Mouse (Mus musculus): ENCODE measurements around the gene Snrnp70. TPM values are rescaled to one million over a fixed set of nuclear protein-coding genes. Genes with fewer than 3 reads are reported as not detected.

Snrnp70 gene
- total RNA-seq, 2 experiments from 2014 or later, result 386 to 456 TPM

DNA sequence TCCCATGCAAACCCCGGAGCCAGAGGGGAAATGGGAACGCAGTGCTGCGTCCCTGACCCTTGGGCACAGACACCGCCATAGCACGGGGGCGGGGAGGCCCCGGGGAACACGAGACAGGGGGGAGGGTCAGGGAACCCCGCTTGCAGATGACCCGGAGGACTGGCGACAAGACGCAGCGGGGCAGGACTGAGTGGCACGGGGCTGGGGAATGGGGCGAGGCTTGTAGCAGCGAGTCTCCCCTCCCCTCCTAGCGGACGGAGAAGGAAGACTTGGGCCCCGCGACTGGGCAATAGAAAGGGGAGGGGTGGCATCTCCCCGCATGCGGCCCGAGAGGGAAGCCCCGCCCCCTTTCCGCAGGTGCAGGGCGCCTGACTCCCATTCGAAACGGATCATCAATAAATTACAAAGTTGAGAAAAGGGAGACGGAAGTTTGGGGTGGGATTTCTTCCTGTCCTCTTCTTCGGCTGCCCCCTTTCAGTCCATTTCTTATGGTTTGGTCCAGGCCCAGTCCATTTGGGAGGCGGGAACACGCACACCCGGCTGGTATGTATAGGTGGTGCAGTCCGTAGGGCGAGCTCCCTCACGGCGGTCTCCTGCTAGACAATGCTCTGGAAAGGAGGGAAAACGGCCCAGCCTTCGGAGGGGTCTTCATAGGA, 56.0 kb downstream of the Snrnp70 start:
- DNase-seq (ENCODE audit: low spot score in 2 of 2), result peak in 1 of 2 experiments; percentile 26

DNA sequence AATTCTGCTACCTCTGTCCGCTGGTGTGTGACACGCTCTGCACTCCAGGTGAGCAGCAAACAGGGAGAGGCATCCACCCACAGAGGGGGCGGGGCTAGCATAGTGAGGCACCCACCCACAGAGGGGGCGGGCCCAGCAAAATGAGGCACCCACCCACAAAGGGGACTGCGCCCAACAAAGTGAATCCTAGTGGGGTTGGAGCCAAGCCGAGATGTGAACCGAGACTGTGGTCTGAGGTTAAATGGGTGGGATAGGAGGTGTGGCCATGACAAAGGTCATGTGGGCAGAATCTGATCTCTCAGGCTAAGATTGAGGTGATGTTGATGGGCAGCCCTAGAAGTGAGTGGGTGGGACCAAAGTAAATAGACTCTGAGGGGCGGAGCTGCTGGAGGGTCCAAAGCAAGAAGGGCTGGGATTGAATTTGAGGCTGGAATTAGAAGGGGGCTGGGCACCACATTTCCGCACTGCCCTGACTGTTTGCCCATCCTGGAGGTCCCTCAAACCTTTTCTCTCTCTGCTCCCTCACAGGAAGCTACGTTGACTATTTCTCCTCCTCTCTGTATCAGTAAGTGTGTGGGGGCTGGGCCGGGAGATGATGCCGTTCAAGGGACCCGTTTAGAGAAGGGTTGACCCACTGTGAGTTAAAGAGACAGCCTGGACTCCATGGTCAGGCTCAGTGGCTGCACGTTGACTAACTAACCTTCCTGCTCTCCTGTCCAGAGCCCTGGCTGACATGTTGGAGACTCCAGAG, 57.2 kb downstream of the Snrnp70 start:
- DNase-seq (ENCODE audit: low spot score in 2 of 2), result no peak

GRCm38 (mm10) chr7:45337469-45337868, 58.1 kb downstream of the Snrnp70 start:
- DNase-seq (ENCODE audit: low spot score in 2 of 2), result no peak

DNA sequence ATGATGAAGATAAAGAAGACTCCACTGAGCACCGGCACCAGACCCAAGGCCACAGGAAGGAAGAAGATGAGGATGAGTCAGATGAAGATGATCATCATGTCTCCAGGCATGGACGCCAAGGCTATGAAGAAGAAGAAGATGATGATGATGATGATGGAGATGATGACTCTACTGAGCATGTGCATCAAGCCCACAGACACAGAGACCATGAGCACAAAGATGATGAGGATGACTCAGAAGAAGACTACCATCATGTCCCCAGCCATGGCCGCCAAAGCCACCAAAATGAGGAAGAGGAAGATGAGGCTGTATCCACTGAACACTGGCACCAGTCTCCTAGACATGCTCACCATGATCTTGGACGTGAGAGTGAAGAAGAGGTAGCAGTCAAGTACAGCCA, 59.2 kb downstream of the Snrnp70 start:
- no peak for DNase-seq (ENCODE audit: low spot score in 2 of 2)

DNA sequence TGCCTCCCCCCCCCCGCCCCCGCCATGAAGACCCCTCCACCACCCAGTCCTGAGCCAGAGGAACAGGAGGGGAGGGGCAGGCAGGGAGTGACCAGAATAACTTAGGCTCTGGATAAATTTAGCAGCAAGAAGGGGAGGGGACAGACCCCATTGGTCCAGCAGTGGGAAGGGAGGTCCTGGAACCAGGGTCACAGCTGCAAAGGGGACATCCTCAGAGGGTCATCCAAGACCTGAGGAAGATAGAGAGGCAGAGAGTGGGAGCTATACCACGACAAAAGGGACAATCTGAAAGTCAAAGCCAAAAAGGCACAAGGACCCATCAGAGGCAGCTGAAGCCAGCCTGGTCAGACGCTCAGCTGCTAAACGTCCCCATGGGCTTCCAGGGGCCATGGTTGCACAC, 60.5 kb downstream of the Snrnp70 start, which contains the start of gene Hrc:
Hrc (plus strand) TSS at position 235 of the 400 bp plus-strand sequence.
- DNase-seq (ENCODE audit: low spot score in 2 of 2), result no peak

- no peak for DNase-seq (ENCODE audit: low spot score in 2 of 2)
These were observed 60.9 kb downstream of the Snrnp70 start for GRCm38 (mm10) chr7:45334605-45335004.

- peak; percentile 73 to 78 for DNase-seq (ENCODE audit: low spot score in 2 of 2)
These were observed 62.0 kb downstream of the Snrnp70 start, which contains the start of gene Trpm4 for GRCm38 (mm10) chr7:45333431-45333982. Trpm4 (minus strand) TSS chr7:45333780.

GRCm38 (mm10) chr7:45332685-45333425, 62.7 kb downstream of the Snrnp70 start:
- DNase-seq (ENCODE audit: low spot score in 2 of 2), result no peak

DNA sequence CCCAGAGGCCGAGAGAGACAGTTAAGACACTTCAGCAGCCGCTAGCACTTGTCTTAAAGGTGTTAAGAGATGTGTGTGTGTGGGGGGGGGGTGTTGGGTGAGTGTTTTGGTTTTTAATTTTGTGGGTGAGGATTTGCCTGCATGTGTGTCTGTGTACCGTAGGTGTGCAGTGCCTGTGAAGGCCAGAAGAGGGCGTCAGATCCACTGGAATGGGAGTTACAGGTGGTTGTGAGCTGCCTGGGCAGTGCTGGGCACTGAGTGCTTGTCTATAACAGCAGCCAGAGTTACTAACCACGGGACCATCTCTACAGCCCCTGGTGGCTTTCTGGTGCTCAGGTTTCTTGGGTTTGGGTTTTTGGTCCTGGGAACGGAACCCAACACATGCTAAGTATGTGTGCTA, 64.0 kb downstream of the Snrnp70 start:
- no peak for DNase-seq (ENCODE audit: low spot score in 2 of 2)

DNA sequence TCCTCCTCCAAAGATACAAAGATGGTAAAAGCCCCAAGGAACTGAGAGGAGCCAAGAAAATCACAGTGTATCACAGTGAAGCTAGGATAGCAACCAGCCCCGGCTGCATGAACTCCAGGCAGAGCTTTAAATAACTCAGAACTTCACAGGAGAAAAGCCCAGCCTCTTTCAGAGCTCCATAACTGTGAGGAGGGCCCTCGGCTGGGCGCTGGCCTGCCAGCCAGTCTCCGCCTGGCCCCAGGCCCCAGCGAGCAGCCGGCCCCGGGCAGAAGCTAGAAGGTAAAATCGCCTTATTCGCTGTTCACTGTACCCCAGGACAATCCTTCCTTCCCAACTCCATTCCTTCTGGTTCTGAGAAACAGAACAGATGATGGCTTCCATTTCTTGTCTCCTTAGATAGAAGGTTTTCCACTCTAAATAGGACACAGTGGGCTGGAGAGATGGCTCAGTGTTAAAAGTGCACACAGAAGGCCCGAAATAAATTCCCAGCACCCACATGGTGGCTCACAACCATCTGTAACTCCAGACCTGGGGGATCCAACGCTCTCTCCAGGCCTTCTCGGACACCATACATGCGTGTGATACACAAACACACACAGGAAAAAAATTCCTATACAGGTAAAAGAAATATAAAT, 66.6 kb downstream of the Snrnp70 start:
- DNase-seq (ENCODE audit: low spot score in 2 of 2), result no peak

Other genes starting within 250 kb of the Snrnp70 start
- 10 to 100 TPM; 46.1 to 46.5 TPM for gene Pih1d1, start 241.4 kb downstream of the Snrnp70 start, total RNA-seq (2021)
- 10 to 100 TPM; 14.0 to 15.9 TPM for gene Aldh16a1, start 241.2 kb downstream of the Snrnp70 start, total RNA-seq (2021)
- gene Slc17a7, start 231.8 kb downstream of the Snrnp70 start, total RNA-seq (2021), result 1,000 to 10,000 TPM; 1,582 to 1,636 TPM
- under 1 TPM in 1 of 2 experiments, not detected in 1; 0.26 TPM for gene Gfy, start 216.2 kb downstream of the Snrnp70 start, total RNA-seq (2021)
- not detected for gene Pth2, start 214.7 kb downstream of the Snrnp70 start, total RNA-seq (2021)
- gene Ccdc155, start 190.8 kb downstream of the Snrnp70 start, total RNA-seq (2021), result 1 to 10 TPM; 2.0 to 2.7 TPM
- 1 to 10 TPM; 2.6 to 3.3 TPM for gene Dkkl1, start 183.6 kb downstream of the Snrnp70 start, total RNA-seq (2021)
- gene Tead2, start 180.0 kb downstream of the Snrnp70 start, total RNA-seq (2021), result 10 to 100 TPM in 1 of 2 experiments, 1 to 10 TPM in 1; 6.9 to 11.5 TPM
- gene Cd37, start 156.6 kb downstream of the Snrnp70 start, total RNA-seq (2021), result 1 to 10 TPM; 4.0 TPM
- 1 to 10 TPM; 1.4 to 2.3 TPM for gene Slc6a16, start 154.7 kb downstream of the Snrnp70 start, total RNA-seq (2021)
- gene Slc6a21, start 118.2 kb downstream of the Snrnp70 start, total RNA-seq (2021), result not detected
- 10 to 100 TPM; 14.8 to 15.5 TPM for gene Trpm4, start 62.0 kb downstream of the Snrnp70 start, total RNA-seq (2021)
- under 1 TPM; 0.50 to 0.69 TPM for gene Hrc, start 60.5 kb downstream of the Snrnp70 start, total RNA-seq (2021)
- 100 to 1,000 TPM; 133 TPM for gene Ppfia3, start 28.7 kb downstream of the Snrnp70 start, total RNA-seq (2021)
- 100 to 1,000 TPM; 148 to 157 TPM for gene Lin7b, start 25.2 kb downstream of the Snrnp70 start, total RNA-seq (2021)
- not detected for gene Kcna7, start 9.9 kb upstream of the Snrnp70 start, total RNA-seq (2021)
- gene Ntf5, start 18.0 kb upstream of the Snrnp70 start, total RNA-seq (2021), result under 1 TPM in 1 of 2 experiments, not detected in 1; 0.31 TPM
- under 1 TPM in 1 of 2 experiments, not detected in 1; 0.69 TPM for gene Lhb, start 25.1 kb upstream of the Snrnp70 start, total RNA-seq (2021)
- gene Gys1, start 39.1 kb upstream of the Snrnp70 start, total RNA-seq (2021), result 10 to 100 TPM; 17.7 to 18.7 TPM
- gene Ruvbl2, start 42.4 kb upstream of the Snrnp70 start, total RNA-seq (2021), result 10 to 100 TPM; 30.4 to 45.0 TPM
- gene Ftl1, start 64.1 kb upstream of the Snrnp70 start, total RNA-seq (2021), result 100 to 1,000 TPM; 300 to 331 TPM
- 10 to 100 TPM; 90.2 to 90.6 TPM for gene Bax, start 71.2 kb upstream of the Snrnp70 start, total RNA-seq (2021)
- not detected for gene Tulp2, start 86.1 kb upstream of the Snrnp70 start, total RNA-seq (2021)
- gene Gm45808, start 91.1 kb upstream of the Snrnp70 start, total RNA-seq (2021), result under 1 TPM; 0.57 to 0.62 TPM
- gene Dhdh, start 93.1 kb upstream of the Snrnp70 start, total RNA-seq (2021), result 1 to 10 TPM; 2.8 TPM
- 100 to 1,000 TPM in 1 of 2 experiments, 10 to 100 TPM in 1; 97.1 to 109 TPM for gene Nucb1, start 114.7 kb upstream of the Snrnp70 start, total RNA-seq (2021)
- gene Ppp1r15a, start 130.5 kb upstream of the Snrnp70 start, total RNA-seq (2021), result 10 to 100 TPM; 27.8 to 29.5 TPM
- 1 to 10 TPM in 1 of 2 experiments, under 1 TPM in 1; 0.83 to 1.5 TPM for gene Plekha4, start 130.6 kb upstream of the Snrnp70 start, total RNA-seq (2021)
- gene Hsd17b14, start 159.2 kb upstream of the Snrnp70 start, total RNA-seq (2021), result not detected
- 10 to 100 TPM; 21.4 to 27.2 TPM for gene Bcat2, start 174.4 kb upstream of the Snrnp70 start, total RNA-seq (2021)
- not detected for gene Fgf21, start 219.7 kb upstream of the Snrnp70 start, total RNA-seq (2021)
- gene Fut1, start 221.5 kb upstream of the Snrnp70 start, total RNA-seq (2021), result not detected
- gene Izumo1, start 226.1 kb upstream of the Snrnp70 start, total RNA-seq (2021), result under 1 TPM in 1 of 2 experiments, not detected in 1; 0.23 TPM
- 10 to 100 TPM in 1 of 2 experiments, 1 to 10 TPM in 1; 9.3 to 10.3 TPM for gene Rasip1, start 231.7 kb upstream of the Snrnp70 start, total RNA-seq (2021)
- gene Mamstr, start 244.2 kb upstream of the Snrnp70 start, total RNA-seq (2021), result 1 to 10 TPM; 1.7 to 1.8 TPM

All from layer of hippocampus, postnatal 14 days (tissue).